Mouse (Mus musculus): ENCODE measurements around the gene Banp. TPM values are rescaled to one million over a fixed set of nuclear protein-coding genes. Genes with fewer than 3 reads are reported as not detected.

Gene Banp
- polyA plus RNA-seq, 1 experiment from 2014 or later: 35.6 TPM

- H3K9ac ChIP-seq: no peak overlapping the region
- H3K36me3 ChIP-seq: no peaks in the 10 kb centered on the region
- no peak overlapping the region for H3K4me2 ChIP-seq
- no peak overlapping the region for H3K4me3 ChIP-seq (replicated peaks)
- H3K4me1 ChIP-seq: peaks cover 4% of the 10 kb centered on the region; the same call in 1 of the 2 replicates
- 79% methylated on average over 4 of the region's 4 CpGs for WGBS
- ATAC-seq (ENCODE audit: insufficient read depth, low FRiP score, low read depth): no peak
- H3K27ac ChIP-seq: no peak overlapping the region
- no peaks in the 10 kb centered on the region for H3K9me3 ChIP-seq
- no peaks in the 10 kb centered on the region for H3K27me3 ChIP-seq (replicated peaks)
Measured at GRCm38 (mm10) chr8:121930047-121930446, 19.5 kb upstream of the Banp start.

- no peak for ATAC-seq (ENCODE audit: insufficient read depth, low FRiP score, low read depth)
- no peak overlapping the region for H3K4me2 ChIP-seq
- WGBS: 87% methylated on average over 7 of the region's 7 CpGs
- no peak overlapping the region for H3K4me3 ChIP-seq (replicated peaks)
- H3K9ac ChIP-seq: no peak overlapping the region
- H3K27me3 ChIP-seq (replicated peaks): no peaks in the 10 kb centered on the region
- H3K27ac ChIP-seq: no peak overlapping the region
- no peaks in the 10 kb centered on the region for H3K9me3 ChIP-seq
- H3K36me3 ChIP-seq: no peaks in the 10 kb centered on the region
- peaks cover 10% of the 10 kb centered on the region; the same call in 1 of the 2 replicates for H3K4me1 ChIP-seq
Measured at GRCm38 (mm10) chr8:121931571-121931970, 18.0 kb upstream of the Banp start.

- Histone ChIP-seq H3K9ac (no peak overlapping the region), H3K27me3 (replicated peaks) (no peaks in the 10 kb centered on the region), H3K4me3 (replicated peaks) (no peak overlapping the region), H3K9me3 (no peaks in the 10 kb centered on the region), H3K27ac (no peak overlapping the region), H3K36me3 (no peaks in the 10 kb centered on the region), H3K4me1 (peaks cover 10% of the 10 kb centered on the region; the same call in 1 of the 2 replicates), H3K4me2 (no peak overlapping the region)
- 78% methylated on average over 12 of the region's 12 CpGs for WGBS
- ATAC-seq (ENCODE audit: insufficient read depth, low FRiP score, low read depth): no peak
Measured at GRCm38 (mm10) chr8:121932026-121932667, 17.4 kb upstream of the Banp start.

- WGBS: 85% methylated on average over 14 of the region's 14 CpGs
- Histone ChIP-seq H3K4me1 (peaks cover 10% of the 10 kb centered on the region; the same call in 1 of the 2 replicates), H3K36me3 (no peaks in the 10 kb centered on the region)
Measured at GRCm38 (mm10) chr8:121932668-121933520, 16.7 kb upstream of the Banp start.

GRCm38 (mm10) chr8:121934506-121934905, 15.0 kb upstream of the Banp start:
- 39% methylated on average over 4 of the region's 4 CpGs for WGBS
- ATAC-seq (ENCODE audit: insufficient read depth, low FRiP score, low read depth): no peak
- H3K36me3 ChIP-seq: no peaks in the 10 kb centered on the region
- no peak overlapping the region for H3K27ac ChIP-seq
- H3K27me3 ChIP-seq (replicated peaks): no peaks in the 10 kb centered on the region
- H3K9ac ChIP-seq: no peak overlapping the region
- H3K9me3 ChIP-seq: no peaks in the 10 kb centered on the region
- no peak overlapping the region for H3K4me3 ChIP-seq (replicated peaks)
- H3K4me1 ChIP-seq: peaks cover 10% of the 10 kb centered on the region; the same call in 1 of the 2 replicates
- no peak overlapping the region for H3K4me2 ChIP-seq

More at GRCm38 (mm10) chr8:121932668-121933520, 16.7 kb upstream of the Banp start:
- Histone ChIP-seq H3K9ac (no peak overlapping the region), H3K27ac (no peak overlapping the region), H3K27me3 (replicated peaks) (no peaks in the 10 kb centered on the region), H3K4me2 (no peak overlapping the region), H3K9me3 (no peaks in the 10 kb centered on the region), H3K4me3 (replicated peaks) (no peak overlapping the region)
- ATAC-seq (ENCODE audit: insufficient read depth, low FRiP score, low read depth): no peak

GRCm38 (mm10) chr8:121934923-121935322, 14.6 kb upstream of the Banp start:
- Histone ChIP-seq H3K4me2 (no peak overlapping the region), H3K4me3 (replicated peaks) (no peak overlapping the region), H3K27me3 (replicated peaks) (no peaks in the 10 kb centered on the region), H3K36me3 (no peaks in the 10 kb centered on the region), H3K4me1 (peaks cover 10% of the 10 kb centered on the region; the same call in 1 of the 2 replicates), H3K9ac (no peak overlapping the region), H3K27ac (no peak overlapping the region), H3K9me3 (no peaks in the 10 kb centered on the region)
- no peak for ATAC-seq (ENCODE audit: insufficient read depth, low FRiP score, low read depth)

GRCm38 (mm10) chr8:121935341-121936294, 13.9 kb upstream of the Banp start:
- no peak for ATAC-seq (ENCODE audit: insufficient read depth, low FRiP score, low read depth)
- H3K9me3 ChIP-seq: no peaks in the 10 kb centered on the region
- peaks cover 10% of the 10 kb centered on the region; the same call in 1 of the 2 replicates for H3K4me1 ChIP-seq
- H3K9ac ChIP-seq: no peak overlapping the region
- no peak overlapping the region for H3K27ac ChIP-seq
- no peak overlapping the region for H3K4me3 ChIP-seq (replicated peaks)
- 46% methylated on average over 12 of the region's 12 CpGs for WGBS
- H3K4me2 ChIP-seq: no peak overlapping the region
- H3K36me3 ChIP-seq: no peaks in the 10 kb centered on the region
- no peaks in the 10 kb centered on the region for H3K27me3 ChIP-seq (replicated peaks)

- Histone ChIP-seq H3K4me2 (no peak overlapping the region), H3K4me3 (replicated peaks) (no peak overlapping the region), H3K9me3 (no peaks in the 10 kb centered on the region), H3K9ac (no peak overlapping the region), H3K27ac (no peak overlapping the region), H3K27me3 (replicated peaks) (no peaks in the 10 kb centered on the region), H3K4me1 (peaks cover 10% of the 10 kb centered on the region; the same call in 1 of the 2 replicates), H3K36me3 (no peaks in the 10 kb centered on the region)
- 43% methylated on average over 14 of the region's 14 CpGs for WGBS
- ATAC-seq (ENCODE audit: insufficient read depth, low FRiP score, low read depth): no peak
Measured at GRCm38 (mm10) chr8:121936391-121936790, 13.2 kb upstream of the Banp start.

- no peaks in the 10 kb centered on the region for H3K9me3 ChIP-seq
- 81% methylated on average over 7 of the region's 7 CpGs for WGBS
- peaks cover 10% of the 10 kb centered on the region; the same call in 1 of the 2 replicates for H3K4me1 ChIP-seq
- no peak overlapping the region for H3K4me2 ChIP-seq
- no peaks in the 10 kb centered on the region for H3K27me3 ChIP-seq (replicated peaks)
- H3K27ac ChIP-seq: no peak overlapping the region
- no peaks in the 10 kb centered on the region for H3K36me3 ChIP-seq
- no peak for ATAC-seq (ENCODE audit: insufficient read depth, low FRiP score, low read depth)
- no peak overlapping the region for H3K9ac ChIP-seq
- H3K4me3 ChIP-seq (replicated peaks): no peak overlapping the region
Measured at GRCm38 (mm10) chr8:121938732-121939131, 10.8 kb upstream of the Banp start.

GRCm38 (mm10) chr8:121943057-121943540, 6.5 kb upstream of the Banp start:
- no peaks in the 10 kb centered on the region for H3K27me3 ChIP-seq (replicated peaks)
- ATAC-seq (ENCODE audit: insufficient read depth, low FRiP score, low read depth): no peak
- peaks cover 10% of the 10 kb centered on the region for H3K4me1 ChIP-seq
- H3K4me2 ChIP-seq: no peak overlapping the region
- H3K36me3 ChIP-seq: no peaks in the 10 kb centered on the region
- H3K4me3 ChIP-seq (replicated peaks): no peak overlapping the region
- H3K9ac ChIP-seq: no peak overlapping the region
- H3K27ac ChIP-seq: no peak overlapping the region
- no peaks in the 10 kb centered on the region for H3K9me3 ChIP-seq
- 24% methylated on average over 2 of the region's 2 CpGs for WGBS

GRCm38 (mm10) chr8:121943716-121944115, 5.8 kb upstream of the Banp start:
- no peaks in the 10 kb centered on the region for H3K36me3 ChIP-seq
- H3K9ac ChIP-seq: no peak overlapping the region
- no peak overlapping the region for H3K27ac ChIP-seq
- H3K4me3 ChIP-seq (replicated peaks): no peak overlapping the region
- H3K4me1 ChIP-seq: peaks cover 16% of the 10 kb centered on the region
- ATAC-seq (ENCODE audit: insufficient read depth, low FRiP score, low read depth): no peak
- H3K4me2 ChIP-seq: no peak overlapping the region
- WGBS: 75% methylated on average over 8 of the region's 8 CpGs
- no peaks in the 10 kb centered on the region for H3K9me3 ChIP-seq
- no peaks in the 10 kb centered on the region for H3K27me3 ChIP-seq (replicated peaks)

Data from stomach, embryonic 15.5 days (tissue).